Mouse (Mus musculus) cerebellum, adult 11 months (tissue): ENCODE results near the gene Smad3.

ENCODE experiments used
- DNase-seq: peaks from one replicate; pipeline ENCODE4 v3.0.0; 2022

Smad3 gene

DNA sequence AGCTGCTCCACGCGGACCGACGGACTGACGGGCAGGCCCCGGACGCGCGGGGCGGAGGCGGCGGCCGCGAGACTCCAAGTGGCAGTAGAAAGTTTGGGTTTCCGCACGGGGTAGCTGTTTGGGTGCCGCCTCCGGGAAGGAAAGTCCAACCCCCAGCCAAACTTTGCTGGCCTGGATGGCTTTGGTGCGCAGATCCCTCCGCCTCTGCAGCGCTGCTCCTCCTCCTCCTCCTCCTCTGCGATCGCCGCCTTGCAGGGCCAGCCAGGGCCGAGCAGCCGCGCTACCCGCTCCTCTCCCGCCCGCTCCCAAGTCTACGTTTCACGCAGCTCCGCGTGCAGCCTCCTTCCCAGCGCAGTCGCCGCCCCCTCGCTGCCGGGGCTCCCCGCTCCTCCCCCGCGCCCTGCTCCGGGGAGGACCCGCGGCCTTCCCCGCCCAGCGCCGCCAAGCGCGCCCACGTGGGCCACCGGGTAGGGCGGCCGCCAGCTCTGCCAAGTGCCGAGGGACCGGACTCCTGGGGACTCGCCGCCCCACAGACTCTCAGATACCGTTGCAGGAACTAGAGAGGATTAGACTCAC lies at the start of gene Smad3:
Gene Smad3, minus strand, starts transcription at position 130 of the 576 bp plus-strand sequence.
- DNase-seq, result peak; percentile 71

DNA sequence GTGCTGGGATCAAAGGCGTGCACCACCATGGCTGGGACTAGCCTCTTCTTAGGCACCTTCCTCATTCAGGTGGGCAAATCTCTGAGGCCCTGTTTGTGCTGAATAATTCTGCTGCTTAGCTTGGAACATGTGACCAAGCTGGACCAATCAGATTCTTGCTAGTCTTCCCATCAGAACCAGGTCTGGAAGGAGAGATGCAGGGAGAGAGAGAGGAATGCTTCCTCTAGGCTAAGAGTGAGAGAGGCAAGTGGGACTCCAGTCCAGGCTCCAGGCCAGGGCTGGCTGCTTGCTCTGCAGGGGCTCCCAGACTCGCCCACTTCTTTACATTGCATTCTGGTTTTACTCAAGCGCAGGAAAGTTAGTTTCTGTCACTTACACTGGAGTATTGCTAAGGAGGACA lies 47.1 kb upstream of the Smad3 start:
- DNase-seq, result no peak

DNA sequence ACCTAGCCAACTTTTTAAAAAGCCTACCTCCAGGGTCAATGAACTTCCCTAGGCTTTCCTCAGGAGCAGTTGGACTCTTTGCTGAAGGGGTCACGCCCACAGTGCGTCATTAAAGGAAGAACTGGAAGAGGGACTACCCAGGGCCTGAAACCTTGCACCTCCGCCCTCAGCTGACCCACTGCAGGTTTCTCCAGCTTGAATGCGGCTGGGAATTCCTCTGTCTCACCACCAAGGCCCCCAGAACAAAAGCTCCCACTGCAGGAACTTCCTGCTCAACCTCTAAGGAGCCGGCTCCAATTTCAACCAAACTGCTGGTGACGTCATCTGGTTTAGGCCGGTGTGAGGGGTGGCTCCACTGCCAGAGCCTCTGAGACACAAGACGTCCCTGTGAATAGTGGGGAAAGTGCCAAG lies 45.4 kb upstream of the Smad3 start:
- no peak for DNase-seq

DNA sequence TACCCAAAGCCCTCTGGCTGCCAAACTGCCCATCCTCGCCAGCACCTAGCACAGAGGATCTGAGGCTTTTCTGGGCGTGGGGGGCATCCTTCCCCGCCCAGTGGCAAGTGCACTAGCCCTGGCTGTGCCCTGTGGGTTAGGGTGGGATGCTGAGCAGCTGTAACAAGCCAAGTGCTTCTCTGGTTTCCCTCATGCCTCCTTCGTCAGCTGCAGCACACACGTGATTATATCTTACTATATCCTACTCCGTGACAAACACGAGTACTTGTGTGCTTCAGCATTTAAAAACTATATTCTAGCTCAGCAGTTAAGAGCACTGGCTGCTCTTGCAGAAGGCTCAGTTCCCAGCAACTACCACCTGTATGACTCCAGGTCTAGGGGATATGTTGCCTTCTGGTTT lies 44.7 kb upstream of the Smad3 start:
- DNase-seq, result no peak

DNA sequence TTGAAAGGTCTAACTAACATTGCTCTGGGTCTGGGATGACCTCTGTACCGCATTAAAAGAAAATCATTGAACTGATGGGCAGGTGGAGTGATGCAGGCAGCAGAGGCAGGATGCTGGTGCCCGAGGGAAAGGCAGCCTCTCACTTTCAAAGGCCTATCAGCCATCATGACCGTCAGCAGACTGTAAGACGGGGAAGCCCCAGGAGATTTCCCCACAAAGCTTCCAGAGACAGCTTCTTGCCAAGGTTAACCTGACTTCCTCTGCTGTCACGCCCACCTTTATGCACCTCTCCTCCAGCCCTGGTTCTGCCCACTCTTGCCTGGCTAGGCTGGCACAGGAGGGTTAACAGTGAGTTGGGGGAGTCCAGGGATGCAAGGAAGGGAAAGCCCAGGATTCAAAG lies 44.3 kb upstream of the Smad3 start:
- DNase-seq, result no peak

DNA sequence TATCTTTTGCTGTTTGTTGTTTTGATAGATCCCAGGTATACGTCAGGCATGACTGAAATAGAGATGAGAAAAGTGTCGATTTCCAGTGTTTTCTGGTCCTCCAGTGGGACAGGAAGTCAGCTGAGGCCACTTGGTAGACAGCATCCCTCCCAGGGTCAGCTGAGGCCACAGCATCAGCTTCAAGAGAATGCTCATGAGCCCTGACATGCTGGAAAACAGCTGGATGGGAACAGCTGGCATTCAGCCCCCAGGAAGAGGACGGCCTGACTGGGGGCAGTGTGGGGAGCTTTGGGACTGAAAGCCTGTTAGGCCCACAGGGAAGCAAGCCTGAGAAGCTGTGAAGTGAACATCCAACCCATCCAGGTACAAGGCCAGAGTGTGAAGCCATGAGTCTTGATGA lies 38.6 kb upstream of the Smad3 start:
- DNase-seq, result no peak

DNA sequence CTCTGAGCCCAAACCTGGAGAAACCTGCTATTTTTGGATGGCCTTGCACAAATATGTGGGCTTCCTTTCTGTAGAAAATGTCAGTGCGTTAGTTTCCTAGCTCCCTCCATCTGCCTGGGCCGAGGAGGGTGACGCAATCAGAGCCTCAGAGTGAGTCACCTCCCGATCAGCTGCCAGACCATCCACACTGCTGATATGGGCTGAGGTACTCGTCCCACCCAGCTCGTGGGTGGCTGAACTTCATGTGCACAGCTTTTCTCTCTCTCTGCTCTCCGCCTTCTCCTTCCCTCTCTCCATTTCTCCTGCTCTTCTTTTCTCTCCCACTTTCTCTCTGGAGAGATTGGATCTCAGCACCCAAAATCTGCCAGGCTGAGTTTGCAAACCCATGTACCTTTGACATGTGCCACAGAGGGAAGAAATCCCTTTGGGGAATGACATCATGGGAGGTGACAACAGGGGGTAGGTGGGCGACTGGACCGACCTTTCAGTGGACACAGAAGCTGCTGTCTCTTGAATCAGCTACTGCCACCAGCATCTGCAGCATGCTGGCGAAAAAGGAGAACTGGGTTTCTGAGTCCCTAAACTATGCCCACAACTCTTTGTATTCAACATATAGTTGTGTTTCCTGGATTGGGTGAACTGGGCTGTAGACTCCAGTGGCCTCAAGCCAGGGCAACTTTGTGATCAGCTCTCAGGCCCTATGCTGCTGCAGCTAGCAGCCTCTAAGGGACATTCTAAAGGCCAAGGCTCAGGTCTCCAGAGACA lies 36.1 kb upstream of the Smad3 start:
- DNase-seq, result no peak

DNA sequence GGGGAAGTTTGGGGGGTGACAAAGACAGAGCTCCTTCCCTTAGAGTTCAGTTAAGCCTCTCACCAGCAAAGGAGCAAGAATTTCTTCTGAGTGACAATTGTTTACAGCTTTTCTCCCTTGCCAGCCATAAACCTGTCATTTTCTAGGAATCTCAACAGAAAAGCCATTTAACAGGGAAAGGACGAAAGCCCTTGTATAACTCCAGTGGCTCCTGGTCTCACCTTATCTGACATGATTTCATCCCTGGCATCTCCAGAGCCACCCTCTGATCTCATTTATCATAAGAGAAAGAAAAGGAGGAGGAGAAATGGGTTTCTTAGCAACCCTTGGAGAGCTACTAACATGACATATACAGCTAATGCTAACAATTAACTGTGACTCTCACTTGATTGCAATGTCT lies 33.9 kb upstream of the Smad3 start:
- DNase-seq, result no peak

DNA sequence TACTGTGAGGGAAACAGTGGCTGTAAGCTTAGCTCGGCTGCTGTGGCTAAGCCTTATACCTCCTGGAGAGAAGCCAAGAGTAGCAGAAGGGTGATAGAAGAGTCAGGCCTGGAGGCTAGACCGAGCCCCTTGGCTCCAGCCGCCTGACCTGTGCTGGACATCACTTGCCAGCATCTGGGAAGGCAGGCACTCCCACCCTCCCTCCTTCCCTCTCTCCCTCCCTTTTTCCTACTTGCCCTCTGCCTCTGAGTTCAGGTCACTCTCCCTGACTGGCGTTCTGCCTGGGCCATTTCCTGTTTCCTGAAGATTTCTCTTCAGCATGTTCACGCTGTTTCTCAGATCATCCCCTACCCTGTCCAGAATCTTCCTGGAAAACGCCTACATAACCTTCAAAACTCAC lies 33.5 kb upstream of the Smad3 start:
- no peak for DNase-seq

DNA sequence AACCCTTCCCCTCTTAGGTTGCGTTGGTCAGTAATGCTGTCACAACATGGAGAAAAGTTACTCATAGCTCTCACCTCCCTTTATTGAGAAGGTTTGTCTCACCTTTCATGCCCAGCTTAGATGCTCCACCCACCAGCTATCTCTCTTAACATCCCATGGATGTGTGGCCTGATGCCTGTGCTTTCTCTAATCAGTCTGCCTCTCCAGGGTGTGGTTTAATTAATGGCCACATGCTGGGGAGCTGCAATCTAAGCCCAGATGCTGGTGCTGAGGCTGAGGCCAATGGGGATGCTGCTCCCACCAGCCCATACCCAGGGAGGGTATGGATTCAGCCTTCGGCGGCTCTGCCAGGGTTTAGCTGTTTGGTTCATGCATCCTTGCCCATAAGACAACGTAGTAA lies 32.4 kb upstream of the Smad3 start:
- DNase-seq, result no peak

DNA sequence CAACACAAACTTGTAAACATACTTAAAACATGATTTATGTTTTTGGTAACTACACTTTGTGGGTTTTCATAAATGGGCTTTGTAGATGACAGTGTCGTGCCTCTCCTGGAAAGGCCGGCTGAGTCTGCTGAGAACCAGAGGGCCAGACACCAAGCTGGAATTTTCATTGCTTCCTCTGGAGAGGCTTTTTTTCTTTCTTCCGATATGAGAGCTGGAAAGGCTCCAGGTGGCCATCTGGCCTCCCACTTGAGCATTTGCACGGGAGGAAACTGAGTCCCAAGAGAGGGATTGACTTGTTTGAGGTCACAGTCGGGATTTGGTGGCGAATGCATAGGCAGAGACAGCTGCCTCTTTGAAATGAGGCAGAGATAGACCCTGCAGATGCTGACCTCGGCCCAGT lies 31.6 kb upstream of the Smad3 start:
- no peak for DNase-seq

DNA sequence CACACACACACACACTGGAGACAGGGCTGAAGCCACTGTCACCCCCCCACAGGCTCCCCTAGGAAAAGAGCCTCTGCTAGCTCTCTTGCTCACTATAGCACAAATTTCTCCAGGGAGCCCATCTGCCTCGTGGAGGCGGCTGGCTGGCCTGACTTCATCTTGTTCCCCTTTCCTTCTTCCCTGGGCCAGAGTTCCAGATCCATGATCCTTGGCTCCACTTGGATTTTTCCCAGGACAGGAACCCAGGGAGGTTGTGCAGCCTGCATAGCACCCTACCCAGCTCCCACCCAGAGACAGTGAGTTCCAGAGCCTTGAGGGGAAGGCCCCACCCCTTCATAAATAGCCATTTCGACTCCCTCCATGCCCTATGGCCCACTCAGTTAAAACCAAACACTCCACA lies 29.8 kb upstream of the Smad3 start:
- DNase-seq, result no peak

DNA sequence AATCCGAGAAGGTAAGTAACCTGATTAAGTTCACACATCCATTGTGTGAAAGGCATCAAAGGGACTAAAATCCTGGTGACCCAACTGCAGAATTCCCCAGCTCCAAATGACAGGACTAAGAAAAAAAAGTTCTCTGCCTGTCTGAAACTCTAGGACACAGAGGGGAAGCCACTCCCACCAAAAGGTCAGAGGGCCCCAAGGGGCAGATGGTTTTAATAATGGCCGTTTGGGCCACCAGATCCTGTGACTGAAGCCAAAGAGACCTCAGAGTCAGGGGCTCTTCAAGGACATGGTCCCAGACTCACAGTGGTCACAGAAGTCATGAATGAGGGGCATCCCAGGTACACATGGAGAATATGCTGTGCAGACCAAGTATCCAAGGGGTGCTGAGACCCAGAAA lies 29.3 kb upstream of the Smad3 start:
- DNase-seq, result no peak

DNA sequence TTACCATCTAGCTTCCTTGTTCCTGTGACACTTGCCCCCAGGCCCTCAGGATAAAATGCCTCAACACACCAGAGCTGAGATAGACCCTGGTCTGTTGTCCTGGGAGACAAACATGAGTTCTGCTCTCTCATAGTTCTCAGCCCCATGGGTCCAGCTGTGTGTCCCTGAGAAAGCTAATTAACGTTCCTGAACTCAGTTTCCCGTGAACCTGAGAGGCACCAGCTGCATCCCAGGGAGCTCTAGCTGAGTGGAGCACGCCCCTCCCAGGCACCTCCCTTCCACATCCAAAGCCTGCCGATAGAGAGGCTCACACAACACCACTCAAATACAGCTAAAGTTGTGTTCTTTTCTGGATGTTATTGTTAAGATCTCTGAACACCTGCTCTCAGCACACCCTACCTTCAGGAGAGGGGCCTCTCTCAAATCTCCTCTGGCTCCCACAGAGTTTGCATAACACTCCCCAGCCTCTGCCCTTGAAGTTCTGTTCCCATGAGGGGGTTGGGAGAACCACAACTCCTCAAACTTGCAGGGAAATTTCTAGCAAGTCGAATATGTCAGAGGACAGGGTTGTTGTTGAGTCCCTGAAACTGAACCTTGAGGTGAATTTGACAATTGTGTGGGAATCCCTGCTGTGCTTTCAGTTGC lies 28.4 kb upstream of the Smad3 start:
- no peak for DNase-seq

DNA sequence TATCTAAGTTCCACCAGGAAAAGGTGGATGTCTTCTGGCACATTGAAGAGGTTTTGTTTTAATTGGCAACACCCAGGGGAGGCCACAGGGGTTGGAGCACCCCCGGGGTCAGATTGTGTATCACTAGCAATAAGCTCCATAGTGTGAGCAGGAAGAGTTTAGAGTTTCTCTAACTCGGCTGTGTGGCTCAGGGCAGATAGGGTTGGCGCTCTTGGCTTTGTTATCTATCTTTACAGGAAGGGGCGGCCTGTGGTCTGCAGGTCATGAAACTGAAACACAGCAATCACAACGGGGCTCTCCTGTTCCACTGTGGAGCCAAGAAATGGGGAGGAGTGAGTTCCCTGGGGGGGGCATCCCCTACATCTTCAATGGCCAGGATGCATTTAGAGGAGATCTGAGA lies 27.7 kb upstream of the Smad3 start:
- DNase-seq, result no peak

DNA sequence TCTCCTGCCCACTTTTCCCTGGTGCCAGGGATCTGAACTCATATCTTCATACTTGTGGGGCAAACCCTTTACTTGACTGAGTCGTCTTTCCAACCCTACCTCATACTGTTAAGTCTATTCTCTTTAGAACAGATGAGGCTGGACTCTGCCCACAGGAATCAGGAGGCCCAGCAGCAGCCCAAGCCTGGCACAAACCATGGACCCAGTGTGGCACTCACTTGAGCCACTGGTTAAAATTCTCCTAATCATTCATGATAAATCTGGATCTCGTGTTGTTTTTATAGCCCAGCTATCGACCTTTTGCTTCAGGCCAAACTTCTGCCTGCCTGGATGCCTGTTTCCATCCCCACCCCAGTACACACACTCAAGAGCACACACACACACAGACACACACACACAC lies 26.8 kb upstream of the Smad3 start:
- no peak for DNase-seq

DNA sequence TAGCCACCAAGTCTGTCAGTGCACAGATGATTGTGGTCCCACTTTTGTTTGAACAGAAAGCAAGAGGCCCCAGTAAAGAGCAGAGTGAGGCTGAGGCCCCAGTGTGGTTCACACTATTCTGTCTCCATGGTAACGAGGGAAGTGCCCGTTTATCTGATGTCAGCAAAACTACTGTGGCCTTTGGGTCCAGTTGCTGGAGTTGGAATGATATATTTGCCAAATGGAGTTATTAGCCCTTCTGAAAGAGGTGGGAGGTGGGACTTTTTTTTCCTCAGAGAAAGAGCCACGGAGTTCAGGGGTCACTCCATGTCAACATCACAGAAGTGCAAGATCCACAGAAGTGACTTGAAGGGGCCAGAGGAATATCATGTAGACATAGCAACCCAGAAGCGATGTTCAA lies 24.9 kb upstream of the Smad3 start:
- DNase-seq, result no peak

DNA sequence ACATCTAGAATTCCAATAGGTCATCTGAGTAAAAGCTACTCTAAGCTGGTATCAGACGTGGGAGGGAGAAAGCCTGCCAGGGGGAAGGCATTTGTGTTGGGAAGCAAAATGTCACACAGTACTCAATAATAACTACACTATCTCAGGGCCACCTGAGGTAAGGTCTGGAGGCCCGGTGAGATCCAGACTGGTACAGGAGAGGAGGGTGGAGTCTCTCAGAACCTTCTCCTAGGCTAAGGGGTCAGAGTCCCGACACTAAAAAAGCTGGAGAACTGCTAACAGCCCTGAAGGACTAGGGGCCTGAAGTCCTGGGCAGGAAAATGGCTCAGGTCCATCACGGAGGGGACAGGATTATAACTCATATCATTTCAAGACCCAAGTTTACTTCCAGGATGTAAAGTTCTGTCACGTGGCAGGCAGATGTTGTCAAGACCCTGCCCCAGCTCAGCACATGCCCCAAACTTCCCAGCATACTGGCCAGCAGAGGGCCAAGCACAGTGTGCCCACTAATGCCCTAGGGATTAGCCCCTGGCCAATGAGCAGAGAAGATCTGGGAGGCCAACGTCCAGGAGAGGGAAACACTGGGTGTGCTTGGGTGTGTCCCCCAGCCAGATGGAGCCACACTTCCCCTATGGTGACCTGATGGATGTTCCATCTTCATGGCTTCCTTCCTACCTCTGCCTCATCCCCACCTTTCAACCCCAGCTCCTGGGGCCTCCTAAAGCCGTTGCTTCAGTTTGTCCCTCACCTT lies 24.1 kb upstream of the Smad3 start:
- no peak for DNase-seq

DNA sequence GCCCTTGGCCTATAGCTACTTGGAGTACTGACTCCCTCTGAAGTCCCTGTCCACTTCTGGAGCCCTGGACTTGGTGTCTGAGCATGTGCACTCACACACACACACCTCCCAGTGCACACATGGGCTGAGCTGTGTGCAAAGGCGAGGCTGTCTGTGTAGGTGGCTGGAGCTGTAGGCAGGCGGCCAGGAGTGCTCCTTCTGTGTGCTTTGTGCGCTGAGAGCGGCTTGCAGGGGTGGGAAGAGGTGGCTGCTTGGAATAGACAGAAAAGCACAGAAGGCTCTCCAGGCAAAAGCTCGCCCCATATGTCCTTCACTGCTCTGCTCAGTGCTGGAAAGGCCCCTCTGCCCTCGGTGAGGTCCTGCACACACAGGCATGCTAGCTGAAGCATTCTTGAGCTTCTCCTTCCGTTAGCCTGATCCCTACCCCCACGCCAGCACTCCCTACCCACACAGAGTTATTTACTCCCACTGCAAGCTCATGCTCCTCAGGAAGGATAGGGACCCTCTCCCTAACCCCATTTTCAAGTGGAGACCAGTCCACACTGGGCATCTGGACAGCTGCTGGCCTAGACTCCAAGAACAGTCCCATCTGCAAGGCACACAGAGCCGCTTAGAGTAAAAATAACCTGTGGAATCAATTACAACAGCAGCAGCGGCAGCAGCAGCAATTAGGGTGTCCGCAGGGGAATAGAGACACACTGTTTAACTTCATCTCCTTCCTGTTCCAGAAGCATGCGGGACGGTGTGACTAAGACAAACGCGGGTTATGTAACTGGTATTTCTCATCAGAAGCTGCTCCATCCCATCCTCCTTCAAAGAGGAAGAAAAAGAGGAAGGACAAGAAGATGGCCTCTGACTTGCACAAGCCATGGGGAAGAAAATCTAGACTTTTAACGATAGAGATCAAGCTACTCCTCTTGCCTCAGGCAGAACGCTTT lies 22.4 kb upstream of the Smad3 start:
- DNase-seq, result no peak

DNA sequence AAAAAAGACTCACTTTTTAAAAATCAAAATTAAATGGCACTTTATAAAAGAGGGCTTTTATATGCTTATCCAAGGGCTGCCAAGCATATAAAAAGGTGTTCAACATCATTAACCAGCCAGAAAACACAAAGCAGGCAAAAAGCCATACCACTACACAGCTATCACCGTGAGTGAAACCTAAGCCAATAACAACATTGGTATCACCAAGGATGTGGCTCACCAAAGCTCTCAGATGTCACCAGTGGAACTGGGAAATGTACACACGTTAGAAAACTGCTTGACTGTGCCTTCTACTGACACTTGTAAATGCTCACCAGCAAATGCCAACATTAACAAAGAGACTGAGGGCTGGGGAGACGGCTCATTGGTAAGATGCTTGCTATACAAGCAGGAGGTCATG lies 18.9 kb upstream of the Smad3 start:
- no peak for DNase-seq

DNA sequence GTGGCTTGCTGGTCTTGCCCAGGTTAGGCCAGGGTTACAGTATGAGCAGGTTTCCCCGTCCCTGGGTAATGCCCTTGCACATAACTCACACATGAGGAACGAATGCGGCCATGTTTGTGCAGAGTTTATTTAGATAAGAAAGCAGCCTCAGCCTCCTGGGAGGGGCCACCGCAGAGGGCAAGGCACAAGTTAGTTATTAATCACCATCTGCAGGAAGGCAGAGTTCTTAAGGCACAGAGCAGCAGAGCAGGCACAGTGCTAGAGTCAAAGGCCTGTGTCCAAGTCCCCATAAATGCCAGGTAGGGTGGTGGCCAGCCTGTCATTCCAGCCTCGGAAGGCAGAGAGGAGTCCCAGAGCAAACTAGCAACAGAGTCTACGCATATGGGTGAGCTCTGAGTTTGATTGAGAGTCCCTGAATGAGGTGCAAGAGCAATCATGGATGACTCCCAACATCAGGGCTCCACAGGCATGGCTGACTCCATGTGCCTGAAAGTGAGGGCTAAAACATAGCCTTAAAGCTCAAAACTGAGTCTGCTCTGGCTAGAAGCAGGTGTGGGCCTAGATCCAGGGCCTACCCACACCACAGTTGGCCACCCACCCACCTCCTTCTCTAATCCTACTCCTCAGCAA lies 17.2 kb upstream of the Smad3 start:
- DNase-seq, result no peak

DNA sequence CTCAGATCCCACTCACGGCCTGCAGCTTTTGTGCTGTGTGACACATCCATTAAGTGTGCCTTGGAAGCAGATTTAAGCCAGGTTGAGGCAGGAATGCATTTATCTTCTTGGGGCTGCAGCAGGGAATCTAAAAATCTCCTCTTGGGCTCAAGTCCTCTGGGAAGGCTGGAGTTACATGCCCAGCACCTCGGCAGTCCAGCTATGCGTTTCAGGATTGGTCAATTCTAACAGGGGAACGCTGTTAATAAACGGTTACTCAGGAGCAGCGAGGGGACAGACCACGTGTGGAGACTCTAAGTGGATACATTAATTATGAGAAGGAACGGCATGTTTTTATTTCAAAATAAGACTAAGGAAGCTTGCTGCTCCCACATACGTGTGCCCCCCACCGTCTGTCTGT lies 14.7 kb upstream of the Smad3 start:
- DNase-seq, result no peak
